Mouse (Mus musculus) CH12.LX (cell line): ENCODE results near the gene Tulp1. TPM values are rescaled to one million over a fixed set of nuclear protein-coding genes. Genes with fewer than 3 reads are reported as not detected.

Experiments used
- DNase-seq: peaks from one replicate; pipeline ENCODE4 v3.0.0-alpha.2; 2013; ENCODE audit errors: extremely low read depth
- H3K27ac ChIP-seq: 2 replicates; pipeline ENCODE4 v1.5.1; 2012; ENCODE audit warnings: low read depth, mild to moderate bottlenecking, control low read depth, moderate library complexity; ENCODE audit not compliant: insufficient read depth
- H3K27me3 ChIP-seq: replicated peaks from 2 replicates; pipeline ENCODE3; 2012; ENCODE audit warnings: inconsistent platforms
- H3K36me3 ChIP-seq, 2 experiments: replicated peaks in 1 of 2; 2 replicates each; pipeline versions ENCODE3 to v1.6.1; 2012; ENCODE audit warnings: inconsistent platforms in 1 of 2, low read length in 1 of 2, mild to moderate bottlenecking in 1 of 2, mixed read lengths in 1 of 2, moderate library complexity in 1 of 2; ENCODE audit not compliant: control insufficient read depth in 1 of 2, insufficient read depth in 1 of 2
- H3K4me1 ChIP-seq, 2 experiments: 2 replicates each; pipeline ENCODE4 v1.6.1; 2012; ENCODE audit warnings: inconsistent platforms in 1 of 2, moderate library complexity in 1 of 2; ENCODE audit not compliant: insufficient read depth in 2 of 2, control insufficient read depth in 1 of 2
- H3K4me2 ChIP-seq: 2 replicates; pipeline ENCODE4 v1.6.1; 2012; ENCODE audit warnings: low read depth, mild to moderate bottlenecking, control low read depth; ENCODE audit not compliant: poor library complexity, insufficient read depth, severe bottlenecking
- H3K4me3 ChIP-seq, 3 experiments: fragments of 150-350 bp in 1 of 3; sonication (generic) in 1 of 3; replicated peaks in 1 of 3; 2 replicates each; pipeline versions ENCODE3 to v1.5.1; 2011 to 2012; ENCODE audit warnings: low read depth in 2 of 3, low read length in 2 of 3, mild to moderate bottlenecking in 2 of 3, moderate library complexity in 2 of 3, control low read depth in 1 of 3, improper control_type of control experiment in 1 of 3, inconsistent platforms in 1 of 3, mixed read lengths in 1 of 3; ENCODE audit not compliant: poor library complexity in 1 of 3
- H3K79me2 ChIP-seq: replicated peaks from 2 replicates; pipeline ENCODE4 v1.6.1; 2012; ENCODE audit warnings: mild to moderate bottlenecking, moderate library complexity; ENCODE audit not compliant: control insufficient read depth, poor library complexity, insufficient read depth, severe bottlenecking; ENCODE audit errors: extremely low read depth
- H3K9ac ChIP-seq: 2 replicates; pipeline ENCODE4 v1.6.1; 2012; ENCODE audit warnings: low read depth, mild to moderate bottlenecking, control low read depth, moderate library complexity; ENCODE audit not compliant: insufficient read depth
- H3K9me3 ChIP-seq: replicated peaks from 2 replicates; pipeline ENCODE3; 2012; ENCODE audit warnings: low read length, inconsistent platforms, mixed read lengths
- BHLHE40 ChIP-seq: IDR thresholded peaks from 2 replicates; pipeline ENCODE4 v1.6.1; 2011; ENCODE audit warnings: mild to moderate bottlenecking, low read depth, low read length, improper control_type of control experiment
- EP300 ChIP-seq: IDR thresholded peaks from 2 replicates; pipeline ENCODE4 v1.6.1; 2011; ENCODE audit warnings: low read length, improper control_type of control experiment
- GABPA ChIP-seq: IDR thresholded peaks from 2 replicates; pipeline ENCODE4 v1.6.1; 2012; ENCODE audit warnings: low read depth, low read length, improper control_type of control experiment, inconsistent platforms; ENCODE audit not compliant: insufficient replicate concordance
- JUND ChIP-seq: conservative IDR thresholded peaks from 2 replicates; pipeline ENCODE4 v1.6.1; 2011; ENCODE audit warnings: low read depth, low read length, improper control_type of control experiment
- KAT2A ChIP-seq: IDR thresholded peaks from 2 replicates; pipeline ENCODE4 v1.6.1; 2012; ENCODE audit warnings: low read length, improper control_type of control experiment, inconsistent platforms; ENCODE audit not compliant: insufficient replicate concordance
- MAFK ChIP-seq: IDR thresholded peaks from 2 replicates; pipeline ENCODE4 v1.6.1; 2011; ENCODE audit warnings: low read length, improper control_type of control experiment; ENCODE audit not compliant: insufficient replicate concordance
- MAZ ChIP-seq: IDR thresholded peaks from 2 replicates; pipeline ENCODE4 v1.6.1; 2012; ENCODE audit warnings: low read depth, mild to moderate bottlenecking, inconsistent platforms, low read length, improper control_type of control experiment, moderate library complexity
- MXI1 ChIP-seq: IDR thresholded peaks from 2 replicates; pipeline ENCODE4 v1.6.1; 2011; ENCODE audit warnings: mild to moderate bottlenecking, low read depth, low read length, improper control_type of control experiment
- PAX5 ChIP-seq: IDR thresholded peaks from 2 replicates; pipeline ENCODE4 v1.6.1; 2012; ENCODE audit warnings: low read length, inconsistent platforms, mixed read lengths
- SIN3A ChIP-seq: IDR thresholded peaks from 2 replicates; pipeline ENCODE4 v1.6.1; 2012; ENCODE audit warnings: low read length, improper control_type of control experiment, inconsistent platforms
- SMC3 ChIP-seq: IDR thresholded peaks from 2 replicates; pipeline ENCODE4 v1.6.1; 2011; ENCODE audit warnings: low read depth, low read length, improper control_type of control experiment
- TBP ChIP-seq: conservative IDR thresholded peaks from 2 replicates; pipeline ENCODE4 v1.6.1; 2011; ENCODE audit warnings: low read depth, low read length, improper control_type of control experiment
- ZKSCAN1 ChIP-seq: IDR thresholded peaks from 2 replicates; pipeline ENCODE4 v1.6.1; 2012; ENCODE audit warnings: low read depth, inconsistent platforms, low read length, improper control_type of control experiment, borderline replicate concordance
- ZNF384 ChIP-seq: IDR thresholded peaks from 2 replicates; pipeline ENCODE4 v1.6.1; 2012; ENCODE audit warnings: low read depth, low read length, improper control_type of control experiment, inconsistent platforms
- dilution Hi-C: fragments of 300-500 bp; cut with MboI; formaldehyde crosslinking; loops from 2 replicates; pipeline ENCODE4 v1.14.3; 2020; ENCODE audit warnings: low sequenced_read_pairs; ENCODE audit not compliant: extremely low pct_unique_long_range_greater_than_20kb, extremely low pct_ligation_motif_present
- in situ Hi-C: fragments of 300-500 bp; cut with MboI; formaldehyde crosslinking; loops from 3 replicates; pipeline ENCODE4 v1.14.3; 2019; ENCODE audit warnings: low sequenced_read_pairs, low pct_ligation_motif_present, low pct_unique_long_range_greater_than_20kb, mixed read lengths
- polyA plus RNA-seq: library from polyadenylated mRNA; unstranded; fragments of >175 nt; gene quantifications from 2 replicates; pipeline ENCODE4 v1.2.1, GENCODE M21; 2012; ENCODE audit warnings: low read depth; ENCODE audit not compliant: insufficient read length
- total RNA-seq, 2 experiments: library from RNA; depleted of rRNA; stranded (reverse); fragments of 300-350 nt in 1 of 2; fragments of >200 nt in 1 of 2; gene quantifications; 2 replicates each; pipeline ENCODE4 v1.2.3; 2012 to 2014

Tulp1 gene
- total and polyA plus RNA-seq, 3 experiments: not detected

- no peak for DNase-seq
- in situ Hi-C loops: no loop called here
- H3K27me3 ChIP-seq: no peaks in the 10 kb centered on the region
- dilution Hi-C loops: no loop called here
- no peak overlapping the region for H3K4me2 ChIP-seq
- H3K36me3 ChIP-seq: peaks cover 11 to 20% of the 10 kb centered on the region in 2 experiments
- TF ChIP-seq SIN3A: no peak
- no peak overlapping the region for H3K9ac ChIP-seq
- peaks cover 0 to 7% of the 10 kb centered on the region in 2 experiments; a peak in 2 of 4 replicates for H3K4me1 ChIP-seq
- H3K4me3 ChIP-seq: no peak overlapping the region
- no peaks in the 10 kb centered on the region for H3K9me3 ChIP-seq
- H3K27ac ChIP-seq: no peak overlapping the region
- H3K79me2 ChIP-seq: no peaks in the 10 kb centered on the region
These were observed 30.0 kb upstream of the Tulp1 start for GRCm38 (mm10) chr17:28394994-28395393.

GRCm38 (mm10) chr17:28394051-28394765, 29.2 kb upstream of the Tulp1 start:
- no peak for DNase-seq
- peaks cover under 1% of the 10 kb centered on the region for H3K9me3 ChIP-seq
- no peak for TF ChIP-seq JUND
- TF ChIP-seq KAT2A: no peak
- no peak for TF ChIP-seq MAFK
- no peak for TF ChIP-seq SMC3
- TF ChIP-seq TBP: no peak
- no peak for TF ChIP-seq GABPA
- no peak for TF ChIP-seq ZKSCAN1
- TF ChIP-seq MAZ: no peak
- no peak for TF ChIP-seq PAX5
- no peak for TF ChIP-seq ZNF384
- TF ChIP-seq MXI1: no peak
- TF ChIP-seq BHLHE40: no peak
- no peak for TF ChIP-seq EP300
- no peaks in the 10 kb centered on the region for H3K79me2 ChIP-seq
- no peak overlapping the region for H3K4me3 ChIP-seq
- no peak overlapping the region for H3K4me2 ChIP-seq
- peaks cover 0 to 7% of the 10 kb centered on the region in 2 experiments; a peak in 2 of 4 replicates for H3K4me1 ChIP-seq
- H3K9ac ChIP-seq: no peak overlapping the region
- dilution Hi-C loops (no loop called here), in situ Hi-C loops (no loop called here)
- H3K27me3 ChIP-seq: no peaks in the 10 kb centered on the region
- H3K27ac ChIP-seq: no peak overlapping the region
- peaks cover 6 to 12% of the 10 kb centered on the region in 2 experiments for H3K36me3 ChIP-seq
